In the genomic region with DNA sequence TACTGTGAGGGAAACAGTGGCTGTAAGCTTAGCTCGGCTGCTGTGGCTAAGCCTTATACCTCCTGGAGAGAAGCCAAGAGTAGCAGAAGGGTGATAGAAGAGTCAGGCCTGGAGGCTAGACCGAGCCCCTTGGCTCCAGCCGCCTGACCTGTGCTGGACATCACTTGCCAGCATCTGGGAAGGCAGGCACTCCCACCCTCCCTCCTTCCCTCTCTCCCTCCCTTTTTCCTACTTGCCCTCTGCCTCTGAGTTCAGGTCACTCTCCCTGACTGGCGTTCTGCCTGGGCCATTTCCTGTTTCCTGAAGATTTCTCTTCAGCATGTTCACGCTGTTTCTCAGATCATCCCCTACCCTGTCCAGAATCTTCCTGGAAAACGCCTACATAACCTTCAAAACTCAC, we compare ENCODE assay signal across 10 mouse cellular contexts. TPM values are rescaled to one million over a fixed set of nuclear protein-coding genes. Genes with fewer than 3 reads are reported as not detected.
DNase-seq lines count a peak whose midpoint lies in the region; ATAC-seq and TF ChIP-seq lines count a peak whose summit lies in the region.
"Had no signal": no experiment of that assay in that cellular context is flagged by ENCODE, and none has a peak within 500 bp of the region (broad histone marks: within the 10 kb centered on the region; RNA-seq: fewer than 3 reads in every experiment).

No protein-coding gene starts in this region.

- no peaks in the 10 kb centered on the region for H3K27me3 ChIP-seq in intestine, embryonic 14.5 days (replicated peaks; ENCODE audit: control insufficient read depth, insufficient read depth, low read length)
- H3K27me3 ChIP-seq in intestine, postnatal 0 days (replicated peaks; ENCODE audit: control insufficient read depth, insufficient read depth, low read length): no peaks in the 10 kb centered on the region
- H3K27me3 ChIP-seq in intestine, embryonic 15.5 days (replicated peaks): no peaks in the 10 kb centered on the region
- no peaks in the 10 kb centered on the region for H3K27me3 ChIP-seq in lung, postnatal 0 days (replicated peaks; ENCODE audit: insufficient read depth, low read length)

- WGBS in intestine, embryonic 14.5 days: 12% methylated on average over 6 of the region's 6 CpGs
- WGBS in intestine, postnatal 0 days: 27% methylated on average over 6 of the region's 6 CpGs
- 19% methylated on average over 6 of the region's 6 CpGs for WGBS in intestine, embryonic 15.5 days
- WGBS in lung, postnatal 0 days: 18% methylated on average over 6 of the region's 6 CpGs

- TF ChIP-seq EP300 in lung, postnatal 0 days (IDR thresholded peaks at IDR 0.05): no peak

- ATAC-seq in intestine, embryonic 14.5 days (replicated peaks; ENCODE audit: low FRiP score, low TSS enrichment, low read depth): no peak
- ATAC-seq in intestine, postnatal 0 days: no peak
- ATAC-seq in intestine, embryonic 15.5 days: no peak
- ATAC-seq in lung, postnatal 0 days: no peak

- no peak overlapping the region for H3K4me3 ChIP-seq in intestine, embryonic 14.5 days (ENCODE audit: low read depth, low read length)
- no peak overlapping the region for H3K4me3 ChIP-seq in intestine, postnatal 0 days (ENCODE audit: low read depth, low read length)
- H3K4me3 ChIP-seq in intestine, embryonic 15.5 days (replicated peaks): no peak overlapping the region
- no peak overlapping the region for H3K4me3 ChIP-seq in lung, postnatal 0 days (ENCODE audit: low read depth, low read length)

- no peak overlapping the region for H3K9ac ChIP-seq in intestine, embryonic 14.5 days (ENCODE audit: low read length)
- H3K9ac ChIP-seq in intestine, postnatal 0 days (ENCODE audit: low read depth, low read length): no peak overlapping the region
- H3K9ac ChIP-seq in intestine, embryonic 15.5 days: no peak overlapping the region
- no peak overlapping the region for H3K9ac ChIP-seq in lung, postnatal 0 days (replicated peaks; ENCODE audit: low read depth)

- no peaks in the 10 kb centered on the region for H3K9me3 ChIP-seq in intestine, embryonic 14.5 days (ENCODE audit: control insufficient read depth, low read length)
- H3K9me3 ChIP-seq in intestine, postnatal 0 days (ENCODE audit: control insufficient read depth): no peaks in the 10 kb centered on the region
- no peaks in the 10 kb centered on the region for H3K9me3 ChIP-seq in intestine, embryonic 15.5 days
- no peaks in the 10 kb centered on the region for H3K9me3 ChIP-seq in lung, postnatal 0 days (ENCODE audit: low read length)

- H3K4me2 ChIP-seq in intestine, embryonic 14.5 days (ENCODE audit: low read length): no peak overlapping the region
- no peak overlapping the region for H3K4me2 ChIP-seq in intestine, postnatal 0 days (replicated peaks; ENCODE audit: low read depth)
- H3K4me2 ChIP-seq in intestine, embryonic 15.5 days (replicated peaks): no peak overlapping the region
- no peak overlapping the region for H3K4me2 ChIP-seq in lung, postnatal 0 days (replicated peaks; ENCODE audit: low read depth, low read length)

- H3K27ac ChIP-seq in intestine, embryonic 14.5 days (ENCODE audit: low read depth): peak overlapping the region; percentile 51
- no peak overlapping the region for H3K27ac ChIP-seq in intestine, postnatal 0 days (ENCODE audit: low read depth, low read length)
- 0 out of 2 replicates have a peak overlapping the region, but pooled peaks have one; percentile 14 for H3K27ac ChIP-seq in intestine, embryonic 15.5 days
- no peak overlapping the region for H3K27ac ChIP-seq in lung, postnatal 0 days (ENCODE audit: low read length)
- H3K27ac ChIP-seq: macrophage had no signal

- DNase-seq in intestine, embryonic 14.5 days (ENCODE audit: low spot score): no peak
- DNase-seq in gastrocnemius, adult 18-20 months (ENCODE audit: low spot score): peak; percentile 40
- DNase-seq in lung, postnatal 0 days (ENCODE audit: low spot score): peak; percentile 15
- no peak for DNase-seq in right cerebral cortex, adult 18-20 months
- DNase-seq in right cerebral cortex, postnatal 10 days (ENCODE audit: low spot score in 2 of 2): no peak
- no peak for DNase-seq in right cerebral cortex, postnatal 4 days
- DNase-seq: cerebellum, adult 8-10 months had no signal

- no peaks in the 10 kb centered on the region for H3K36me3 ChIP-seq in intestine, embryonic 14.5 days (ENCODE audit: control insufficient read depth, insufficient read depth, low read length)
- H3K36me3 ChIP-seq in intestine, postnatal 0 days (ENCODE audit: control insufficient read depth, insufficient read depth): no peaks in the 10 kb centered on the region
- no peaks in the 10 kb centered on the region for H3K36me3 ChIP-seq in intestine, embryonic 15.5 days
- no peaks in the 10 kb centered on the region for H3K36me3 ChIP-seq in lung, postnatal 0 days (ENCODE audit: insufficient read depth, low read length)

- H3K4me1 ChIP-seq in intestine, embryonic 14.5 days (replicated peaks; ENCODE audit: control insufficient read depth, insufficient read depth, low read length): peaks cover 30% of the 10 kb centered on the region
- H3K4me1 ChIP-seq in intestine, postnatal 0 days (replicated peaks; ENCODE audit: control insufficient read depth, insufficient read depth, low read length): 0 out of 2 replicates have a peak, but pooled peaks cover 5% of the 10 kb centered on the region
- H3K4me1 ChIP-seq in intestine, embryonic 15.5 days (replicated peaks): peaks cover 31% of the 10 kb centered on the region
- no peaks in the 10 kb centered on the region for H3K4me1 ChIP-seq in lung, postnatal 0 days (ENCODE audit: insufficient read depth, low read depth, low read length)

- TF ChIP-seq CTCF in intestine, postnatal 0 days (IDR thresholded peaks at IDR 0.05; ENCODE audit: low read depth): no peak
- no peak for TF ChIP-seq CTCF in lung, postnatal 0 days (IDR thresholded peaks at IDR 0.05)

RNA-seq across cellular contexts. Expression of gene Smad3, which starts 33.5 kb away (rescaled TPM):
- polyA plus RNA-seq in intestine, embryonic 14.5 days (2014; fragmentation: Nextera tagmentation; extraction: Ambion mirVana): 12.7 and 14.3 TPM in 2 replicates
- polyA plus RNA-seq in intestine, postnatal 0 days (2015; fragmentation: Nextera tagmentation; extraction: Ambion mirVana): 5.0 and 5.7 TPM in 2 replicates
- total RNA-seq in gastrocnemius, adult 18-20 months (2021): 10 to 100 TPM; 56.8 to 76.4 TPM
- 14.8 and 15.3 TPM in 2 replicates for polyA plus RNA-seq in intestine, embryonic 15.5 days (2015; fragmentation: Nextera tagmentation; extraction: Ambion mirVana)
- polyA plus RNA-seq in lung, postnatal 0 days (2015; fragmentation: Nextera tagmentation; extraction: Ambion mirVana): 11.8 and 12.3 TPM in 2 replicates

Comparison
In these comparisons a context has a peak if more than half of its experiments do, and no peak if none do; other contexts are left out.
1. H3K27ac ChIP-seq: peak in intestine, embryonic 14.5 days (single experiment) and intestine, embryonic 15.5 days (single experiment); none in intestine, postnatal 0 days (single experiment) and lung, postnatal 0 days (single experiment).
2. DNase-seq: peak in gastrocnemius, adult 18-20 months (single experiment) and lung, postnatal 0 days (single experiment); none in intestine, embryonic 14.5 days (single experiment), right cerebral cortex, adult 18-20 months (single experiment), right cerebral cortex, postnatal 10 days (0 of 2) and right cerebral cortex, postnatal 4 days (single experiment).